Mouse (Mus musculus) layer of hippocampus, postnatal 14 days (tissue): ENCODE results near the gene Cnn2. TPM values are rescaled to one million over a fixed set of nuclear protein-coding genes. Genes with fewer than 3 reads are reported as not detected.

Experiments used
- DNase-seq, 2 experiments: peaks; one replicate each; pipeline ENCODE4 v3.0.0; 2021 to 2022; ENCODE audit warnings: low spot score in 2 of 2, mixed read lengths in 1 of 2
- total RNA-seq, 2 experiments: library from RNA; stranded (reverse); gene quantifications; 2 replicates each; pipeline ENCODE4 v1.2.3; 2021

Cnn2 gene
- total RNA-seq, 2 experiments from 2014 or later = 7.5 to 9.3 TPM

GRCm38 (mm10) chr10:80016931-80017330 lies 28.5 kb downstream of the Cnn2 start:
- no peak for DNase-seq

- no peak for DNase-seq
Measured at GRCm38 (mm10) chr10:80017361-80017760, 29.0 kb downstream of the Cnn2 start.

GRCm38 (mm10) chr10:80017771-80018170 lies 29.4 kb downstream of the Cnn2 start:
- no peak for DNase-seq

- DNase-seq = no peak
Measured at GRCm38 (mm10) chr10:80018739-80019297, 30.4 kb downstream of the Cnn2 start.

- DNase-seq = no peak
Measured at GRCm38 (mm10) chr10:80019471-80020131, 31.2 kb downstream of the Cnn2 start.

GRCm38 (mm10) chr10:80020191-80020590 lies 31.8 kb downstream of the Cnn2 start:
- DNase-seq = no peak

- no peak for DNase-seq
Measured at GRCm38 (mm10) chr10:80020603-80021319, 32.4 kb downstream of the Cnn2 start.

- no peak for DNase-seq
Measured at GRCm38 (mm10) chr10:80021320-80021641, 32.9 kb downstream of the Cnn2 start.

- no peak for DNase-seq
Measured at GRCm38 (mm10) chr10:80022164-80022563, 33.8 kb downstream of the Cnn2 start.

GRCm38 (mm10) chr10:80022806-80023205 lies 34.4 kb downstream of the Cnn2 start:
- no peak for DNase-seq

GRCm38 (mm10) chr10:80023758-80024157 lies 35.4 kb downstream of the Cnn2 start:
- DNase-seq = no peak

GRCm38 (mm10) chr10:80024229-80025043 lies 36.1 kb downstream of the Cnn2 start:
- no peak for DNase-seq

- no peak for DNase-seq
Measured at GRCm38 (mm10) chr10:80025044-80025347, 36.6 kb downstream of the Cnn2 start.

- no peak for DNase-seq
Measured at GRCm38 (mm10) chr10:80025463-80025862, 37.1 kb downstream of the Cnn2 start.

- DNase-seq = no peak
Measured at GRCm38 (mm10) chr10:80025889-80026288, 37.5 kb downstream of the Cnn2 start.

GRCm38 (mm10) chr10:80027681-80028520 lies 39.5 kb downstream of the Cnn2 start:
- DNase-seq = no peak

- DNase-seq = no peak
Measured at GRCm38 (mm10) chr10:80028521-80028846, 40.1 kb downstream of the Cnn2 start.

GRCm38 (mm10) chr10:80030191-80030590 lies 41.8 kb downstream of the Cnn2 start:
- DNase-seq = no peak

- DNase-seq = no peak
Measured at GRCm38 (mm10) chr10:80030736-80031135, 42.4 kb downstream of the Cnn2 start.

GRCm38 (mm10) chr10:80032799-80033480 lies 44.6 kb downstream of the Cnn2 start:
- DNase-seq = peak in 1 of 2 experiments; percentile 58
